Mouse (Mus musculus) adrenal gland, postnatal 10 days (tissue): ENCODE data around the gene Olfr715. TPM values are rescaled to one million over a fixed set of nuclear protein-coding genes. Genes with fewer than 3 reads are reported as not detected.
"Not testable (repeated sequence)": the region's sequence is repeated elsewhere in the genome, so short reads cannot be mapped to it uniquely, and the experiment has no call there.

Experiments
- DNase-seq: peaks from one replicate; pipeline ENCODE4 v3.0.0; 2021; ENCODE audit warnings: mixed read lengths
- long read RNA-seq, 2 experiments: library from polyadenylated mRNA; stranded (forward); transcript quantifications; one replicate each; pipeline ENCODE4 v2.0.0; 2021
- total RNA-seq, 2 experiments: library from RNA; stranded (reverse); gene quantifications; 2 replicates each; pipeline ENCODE4 v1.2.3; 2021

Gene Olfr715
- not detected for total RNA-seq
- long read RNA-seq, experiment 1: 0 reads
- long read RNA-seq, experiment 2: 0 reads

DNA sequence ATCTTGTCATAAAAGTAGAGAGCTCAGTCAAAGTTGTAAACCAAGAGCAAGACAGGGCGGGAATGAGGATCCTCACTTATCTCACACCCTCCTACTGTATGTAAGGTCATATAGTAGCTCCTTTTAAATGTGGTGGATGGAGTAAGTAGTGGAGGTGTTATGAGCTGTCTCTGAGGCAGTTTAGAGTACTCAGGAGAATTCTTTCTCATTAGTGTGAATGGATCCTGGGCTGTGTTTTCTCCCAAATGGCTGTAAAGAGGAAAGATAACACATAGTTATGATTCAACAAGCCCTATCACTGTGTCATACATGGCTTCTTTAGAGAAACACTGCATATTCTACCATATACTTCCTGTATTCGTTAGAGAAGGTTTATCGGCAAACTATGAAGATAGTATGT lies at the start of gene Olfr715:
Gene Olfr715 (minus strand): TSS at position 101 of the 400 bp plus-strand sequence.
- not testable (repeated sequence) for DNase-seq

DNA sequence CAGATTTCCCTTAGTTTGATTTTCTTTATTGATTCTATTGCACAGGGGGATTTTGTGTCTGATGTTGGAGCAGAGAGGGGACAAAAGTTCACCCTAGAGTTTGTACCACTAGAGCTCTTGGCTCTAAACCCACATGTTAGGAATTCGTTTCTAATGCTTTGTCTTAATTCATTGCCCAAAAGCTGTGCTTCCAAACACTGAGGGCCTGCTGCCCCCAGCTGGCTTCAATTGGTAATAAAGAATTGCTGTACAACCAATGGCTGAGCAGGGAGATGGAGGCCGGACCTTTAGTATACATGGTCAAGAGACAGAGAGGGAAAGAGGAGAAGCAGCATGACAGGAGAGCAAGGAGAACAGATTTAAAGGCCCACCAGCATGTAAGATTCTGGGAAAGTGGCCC lies 49.5 kb upstream of the Olfr715 start:
- no peak for DNase-seq

DNA sequence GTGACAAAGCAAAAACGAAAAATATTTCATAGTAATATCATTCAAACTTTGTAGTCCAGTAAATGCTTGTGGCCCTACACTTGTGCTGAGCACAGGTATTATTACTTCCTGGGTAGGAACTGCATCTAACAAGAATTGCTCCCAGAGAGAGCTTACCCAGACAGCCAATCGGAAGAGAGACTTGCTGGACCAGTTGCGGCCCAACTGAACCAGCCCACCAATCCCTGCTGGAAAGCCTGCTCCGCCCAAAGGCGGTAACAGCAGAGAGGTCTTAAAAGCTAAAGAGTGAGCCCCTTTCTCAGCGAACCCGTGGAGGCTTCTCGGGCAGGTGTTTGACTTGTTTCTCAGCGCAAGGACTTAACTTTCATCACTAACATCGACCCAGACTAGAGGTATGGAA lies 35.8 kb upstream of the Olfr715 start, which contains the start of gene Nlrp14:
Gene Nlrp14 (plus strand): TSS at position 301 of the 400 bp plus-strand sequence.
- no peak for DNase-seq

DNA sequence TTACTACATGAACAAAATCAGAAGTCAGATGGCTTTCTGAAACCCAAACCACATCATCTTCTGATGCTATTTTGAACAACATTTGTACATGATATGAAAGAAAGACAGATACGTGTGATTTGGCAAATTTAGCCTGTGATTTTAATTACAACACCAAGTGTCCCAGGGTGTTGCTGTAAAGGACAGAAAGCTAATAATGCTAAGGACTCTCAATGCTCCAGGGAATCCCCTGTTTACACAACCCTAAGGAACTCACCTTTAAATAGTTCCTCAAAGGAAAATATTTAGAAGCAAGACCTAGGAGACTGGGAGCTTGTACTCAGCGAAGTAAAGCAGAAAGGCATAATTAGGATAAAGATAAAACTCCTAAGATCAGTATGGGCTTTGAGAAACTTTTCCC lies 7.1 kb upstream of the Olfr715 start, which contains the start of gene Olfr716:
Gene Olfr716 (plus strand): TSS at position 301 of the 400 bp plus-strand sequence.
- DNase-seq: not testable (repeated sequence)

DNA sequence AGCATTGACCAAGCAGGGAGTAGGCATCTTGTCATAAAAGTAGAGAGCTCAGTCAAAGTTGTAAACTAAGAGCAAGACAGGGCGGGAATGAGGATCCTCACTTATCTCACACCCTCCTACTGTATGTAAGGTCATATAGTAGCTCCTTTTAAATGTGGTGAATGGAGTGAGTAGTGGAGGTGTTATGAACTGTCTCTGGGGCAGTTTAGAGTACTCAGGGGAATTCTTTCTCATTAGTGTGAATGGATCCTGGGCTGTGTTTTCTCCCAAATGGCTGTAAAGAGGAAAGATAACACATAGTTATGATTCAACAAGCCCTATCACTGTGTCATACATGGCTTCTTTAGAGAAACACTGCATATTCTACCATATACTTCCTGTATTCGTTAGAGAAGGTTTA lies 20.6 kb downstream of the Olfr715 start, which contains the start of gene Olfr715b:
Gene Olfr715b (minus strand): TSS at position 101 of the 400 bp plus-strand sequence.
- not testable (repeated sequence) for DNase-seq

DNA sequence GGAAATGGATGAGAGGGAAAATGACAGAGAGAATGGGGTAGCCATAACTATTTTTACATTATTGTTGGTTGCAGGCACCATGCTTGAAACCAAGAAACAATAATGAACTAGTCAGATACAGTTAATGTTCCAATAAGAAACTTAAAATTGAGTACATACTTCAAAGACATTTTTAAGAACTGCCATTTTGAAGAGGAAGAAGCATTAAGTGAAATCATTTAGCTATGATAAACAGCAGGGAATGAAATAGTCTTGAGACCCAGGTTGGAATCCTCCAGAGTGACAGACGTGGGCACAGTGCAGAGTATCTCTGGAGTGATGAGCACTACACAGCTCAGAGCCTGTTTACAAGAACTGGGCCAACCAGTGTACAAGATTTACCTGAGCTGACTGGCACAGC lies 38.0 kb downstream of the Olfr715 start, which contains the start of gene Olfr17:
Gene Olfr17 (plus strand): TSS at position 301 of the 400 bp plus-strand sequence.
- no peak for DNase-seq

Other genes with a start within 250 kb of the Olfr715 start
- gene Olfr706, start 242.9 kb downstream of the Olfr715 start, total RNA-seq: not detected
- not detected for gene Olfr707, start 229.8 kb downstream of the Olfr715 start, total RNA-seq
- not detected for gene Olfr1532-ps1, start 223.1 kb downstream of the Olfr715 start, total RNA-seq
- gene Olfr709-ps1, start 198.9 kb downstream of the Olfr715 start, total RNA-seq: under 1 TPM in 1 of 2 experiments, not detected in 1; 0.09 TPM
- not detected for gene Olfr710, start 182.8 kb downstream of the Olfr715 start, total RNA-seq
- under 1 TPM in 1 of 2 experiments, not detected in 1; 0.21 TPM for gene Olfr6, start 167.1 kb downstream of the Olfr715 start, total RNA-seq
- not detected for gene Olfr711, start 155.6 kb downstream of the Olfr715 start, total RNA-seq
- not detected for gene Olfr2, start 125.0 kb downstream of the Olfr715 start, total RNA-seq
- gene Olfr713, start 99.9 kb downstream of the Olfr715 start, total RNA-seq: not detected
- gene Olfr714, start 60.1 kb downstream of the Olfr715 start, total RNA-seq: not detected
- gene Olfr17, start 37.9 kb downstream of the Olfr715 start, total RNA-seq: not detected
- not detected for gene Olfr715b, start 20.7 kb downstream of the Olfr715 start, total RNA-seq
- gene Olfr716, start 7.2 kb upstream of the Olfr715 start, total RNA-seq: not detected
- gene Nlrp14, start 35.9 kb upstream of the Olfr715 start, total RNA-seq: under 1 TPM in 1 of 2 experiments, not detected in 1; 0.21 TPM
- gene Rbmxl2, start 78.4 kb upstream of the Olfr715 start, total RNA-seq: under 1 TPM in 1 of 2 experiments, not detected in 1; 0.18 TPM
- gene Syt9, start 239.6 kb upstream of the Olfr715 start, total RNA-seq: 10 to 100 TPM in 1 of 2 experiments, 1 to 10 TPM in 1; 5.4 to 10.4 TPM